Mouse (Mus musculus) layer of hippocampus, adult 9-11 months (tissue): ENCODE results near the gene Zfp936.
"Not testable (repeated sequence)": the region's sequence is repeated elsewhere in the genome, so short reads cannot be mapped to it uniquely, and the experiment has no call there.

Experiments
- DNase-seq: peaks from one replicate; pipeline ENCODE4 v3.0.0; 2022

The Zfp936 gene

DNA sequence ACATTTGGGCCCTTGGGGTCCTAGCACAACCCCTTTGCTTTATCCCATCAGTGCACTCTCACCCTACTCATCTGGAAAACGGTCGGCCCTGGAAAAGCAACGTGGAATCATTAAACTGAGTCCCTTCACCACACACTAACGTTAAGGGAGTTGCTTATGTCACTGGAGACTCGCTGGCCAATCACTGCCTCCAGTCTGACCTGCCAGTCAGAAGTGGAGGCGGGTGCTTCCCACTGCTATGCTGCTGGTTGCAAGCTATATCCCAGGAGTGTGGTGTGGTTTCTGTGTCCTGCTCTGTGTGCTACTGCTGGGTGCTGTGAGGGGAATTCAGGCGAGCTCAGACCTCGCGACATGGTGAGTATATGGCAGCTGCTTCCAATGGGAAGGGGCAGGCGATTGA is at the start of gene Zfp936:
TSS of gene Zfp936 (plus strand) at position 301 of the 400 bp plus-strand sequence.
- DNase-seq, result not testable (repeated sequence)

GRCm38 (mm10) chr7:43077831-43078230 is 36.2 kb upstream of the Zfp936 start:
- DNase-seq, result no peak

GRCm38 (mm10) chr7:43128691-43129090 is 14.7 kb downstream of the Zfp936 start:
- DNase-seq, result not testable (repeated sequence)

DNA sequence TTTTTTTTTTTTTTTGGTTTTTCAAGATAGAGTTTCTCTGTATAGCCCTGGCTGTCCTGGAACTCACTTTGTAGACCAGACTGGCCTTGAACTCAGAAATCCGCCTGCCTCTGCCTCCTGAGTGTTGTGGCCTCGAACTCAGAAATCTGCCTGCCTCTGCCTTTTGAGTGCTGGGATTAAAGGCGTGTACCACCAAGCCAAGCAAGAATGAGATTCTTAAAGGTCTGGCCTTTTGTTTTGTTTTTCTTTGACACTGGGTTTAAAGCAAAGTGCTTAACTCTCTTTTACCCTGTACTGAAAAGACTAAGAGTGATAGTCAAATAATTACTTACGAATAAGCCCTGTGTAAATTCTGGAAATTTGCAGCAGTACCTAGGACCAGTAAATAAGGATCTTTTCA is 50.1 kb downstream of the Zfp936 start:
- DNase-seq, result not testable (repeated sequence)

GRCm38 (mm10) chr7:43167101-43167500 is 53.1 kb downstream of the Zfp936 start:
- not testable (repeated sequence) for DNase-seq

DNA sequence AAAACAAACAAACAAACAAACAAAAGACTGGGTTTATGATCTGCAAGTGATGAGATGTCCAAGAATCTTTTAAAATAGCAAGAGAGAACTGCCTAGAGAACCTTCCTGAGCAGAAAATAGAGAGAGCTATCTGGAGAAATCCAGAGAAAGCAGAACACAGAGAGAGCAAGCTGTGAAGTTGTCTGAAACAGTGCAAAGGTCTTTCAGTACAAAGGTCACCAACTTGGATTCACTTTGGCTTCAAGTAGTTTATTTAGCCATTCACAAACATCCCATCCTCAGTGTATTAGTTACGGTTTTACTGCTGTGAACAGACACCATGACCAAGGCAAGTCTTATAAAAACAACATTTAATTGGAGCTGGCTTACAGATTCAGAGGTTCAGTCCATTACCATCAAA is 53.8 kb downstream of the Zfp936 start:
- not testable (repeated sequence) for DNase-seq

GRCm38 (mm10) chr7:43168212-43168611 is 54.2 kb downstream of the Zfp936 start:
- not testable (repeated sequence) for DNase-seq

DNA sequence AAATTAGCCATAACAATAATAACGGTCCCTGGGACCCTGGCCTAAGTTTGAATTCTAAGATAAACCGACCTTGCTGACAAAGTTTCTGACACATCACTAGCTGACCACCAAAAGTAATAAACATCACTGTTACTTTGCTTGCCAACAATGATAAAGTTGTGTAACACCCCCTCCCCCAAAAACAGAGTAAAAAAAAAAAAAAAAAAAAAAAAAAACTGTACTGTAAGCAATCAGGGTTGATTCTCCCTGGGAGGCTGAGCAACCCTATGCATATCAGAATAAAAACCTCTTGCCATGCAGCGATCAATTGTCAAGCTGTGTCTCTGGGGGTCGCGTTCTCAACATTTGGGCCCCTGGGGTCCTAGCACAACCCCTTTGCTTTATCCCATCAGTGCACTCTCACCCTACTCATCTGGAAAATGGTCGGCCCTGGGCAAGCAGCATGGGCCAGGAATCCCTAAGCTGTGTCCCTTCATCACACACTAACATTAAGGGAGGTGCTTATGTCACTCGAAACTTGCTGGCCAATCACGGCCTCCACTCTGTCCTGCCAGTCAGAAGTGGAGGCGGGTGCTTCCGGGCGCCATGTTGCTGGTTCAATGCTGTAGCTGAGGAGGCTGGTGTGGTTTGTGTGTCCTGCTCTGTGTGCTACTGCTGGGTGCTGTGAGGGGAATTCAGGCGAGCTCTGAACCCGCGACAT is 63.1 kb downstream of the Zfp936 start:
- no peak for DNase-seq

DNA sequence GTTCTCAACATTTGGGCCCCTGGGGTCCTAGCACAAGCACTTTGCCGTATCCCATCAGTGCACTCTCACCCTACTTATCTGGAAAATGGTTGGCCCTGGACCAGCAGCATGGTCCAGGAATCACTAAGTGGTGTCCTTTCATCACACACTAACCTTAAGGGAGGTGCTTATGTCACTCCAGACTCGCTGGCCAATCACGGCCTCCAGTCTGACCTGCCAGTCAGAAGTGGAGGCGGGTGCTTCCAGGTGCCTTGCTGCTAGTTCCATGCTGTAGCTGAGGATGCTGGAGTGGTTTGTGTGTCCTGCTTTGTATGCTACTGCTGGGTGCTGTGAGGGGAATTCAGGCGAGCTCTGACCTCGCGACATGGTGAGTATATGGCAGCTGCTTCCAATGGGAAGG is 99.8 kb downstream of the Zfp936 start:
- peak; percentile 5 for DNase-seq
